Mouse (Mus musculus) 416B (cell line): ENCODE results near the gene Pfdn4.

ENCODE experiments used
- DNase-seq: peaks from one replicate; pipeline ENCODE4 v3.0.0; 2011; ENCODE audit warnings: low read depth

Gene Pfdn4

GRCm38 (mm10) chr2:170549146-170549545, 52.9 kb downstream of the Pfdn4 start:
- no peak for DNase-seq

GRCm38 (mm10) chr2:170550240-170550639, 54.0 kb downstream of the Pfdn4 start:
- DNase-seq = no peak

GRCm38 (mm10) chr2:170552088-170552487, 55.9 kb downstream of the Pfdn4 start:
- no peak for DNase-seq

- no peak for DNase-seq
Measured at GRCm38 (mm10) chr2:170563956-170564855, 68.0 kb downstream of the Pfdn4 start.

GRCm38 (mm10) chr2:170564995-170565394, 68.8 kb downstream of the Pfdn4 start:
- no peak for DNase-seq
